Mouse (Mus musculus) heart, adult 18-20 months (tissue): ENCODE measurements at regions not wholly inside any gene's neighbourhood (a gene's known extent, or its start where the extent isn't known, plus 50 kb on each side); places are given as distances from the start of the nearest gene placed in this dataset.

Experiments used
- DNase-seq, 2 experiments: peaks; one replicate each; pipeline ENCODE4 v3.0.0; 2021 to 2022; ENCODE audit warnings: mixed read lengths in 1 of 2

DNA sequence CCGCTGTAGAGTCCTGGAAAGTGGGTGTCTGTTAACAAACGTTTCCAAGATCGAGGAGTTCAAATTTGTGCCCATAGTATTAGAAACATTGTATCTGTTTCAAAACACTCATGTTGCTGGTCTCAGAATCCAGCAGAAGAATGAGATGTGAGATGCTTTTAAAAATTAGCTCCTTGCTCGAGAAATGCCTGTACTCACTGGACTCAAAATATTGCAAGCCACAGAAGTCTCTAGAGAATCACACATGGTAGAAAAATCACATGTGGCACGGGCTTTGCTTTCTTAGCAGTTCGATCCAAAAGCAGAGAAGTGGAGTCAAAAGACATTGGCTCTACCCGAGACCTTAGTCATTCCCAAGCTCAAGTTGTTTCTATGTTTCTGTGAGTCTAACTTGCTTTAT, 67.0 kb upstream of the Cpsf6 start:
- DNase-seq: no peak

DNA sequence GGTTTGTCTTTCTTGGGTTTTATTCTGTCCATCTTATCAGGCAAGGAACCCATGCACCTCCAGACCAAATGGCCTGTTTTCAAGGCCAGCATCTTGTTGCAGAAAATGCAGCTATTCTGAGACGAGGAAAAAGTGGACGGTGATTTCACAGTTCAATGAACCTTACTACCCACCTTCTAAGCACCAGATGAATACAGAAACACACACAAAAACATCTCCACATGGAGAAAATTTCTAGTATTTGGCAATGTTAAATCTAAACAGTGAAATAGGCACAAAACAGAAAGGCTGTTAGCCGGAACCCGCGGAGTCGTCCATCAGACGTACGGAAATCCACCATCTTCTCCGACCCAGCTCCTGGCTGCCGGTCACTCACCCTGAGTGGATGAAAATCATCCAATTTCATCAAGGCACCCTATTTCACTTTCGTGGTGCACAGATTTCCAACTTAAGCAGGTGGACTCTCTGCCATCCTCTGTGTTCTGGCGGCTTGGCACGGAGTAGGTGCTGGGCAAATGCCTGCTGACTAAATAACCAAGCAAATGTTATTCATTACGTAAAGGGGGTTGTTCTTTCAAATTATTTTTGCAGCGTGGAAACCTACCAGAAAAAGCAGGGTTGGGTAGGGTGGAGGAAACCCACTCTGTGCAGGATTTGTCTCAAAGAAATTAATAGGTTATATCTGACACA, 66.1 kb upstream of the Cpsf6 start:
- DNase-seq: no peak

DNA sequence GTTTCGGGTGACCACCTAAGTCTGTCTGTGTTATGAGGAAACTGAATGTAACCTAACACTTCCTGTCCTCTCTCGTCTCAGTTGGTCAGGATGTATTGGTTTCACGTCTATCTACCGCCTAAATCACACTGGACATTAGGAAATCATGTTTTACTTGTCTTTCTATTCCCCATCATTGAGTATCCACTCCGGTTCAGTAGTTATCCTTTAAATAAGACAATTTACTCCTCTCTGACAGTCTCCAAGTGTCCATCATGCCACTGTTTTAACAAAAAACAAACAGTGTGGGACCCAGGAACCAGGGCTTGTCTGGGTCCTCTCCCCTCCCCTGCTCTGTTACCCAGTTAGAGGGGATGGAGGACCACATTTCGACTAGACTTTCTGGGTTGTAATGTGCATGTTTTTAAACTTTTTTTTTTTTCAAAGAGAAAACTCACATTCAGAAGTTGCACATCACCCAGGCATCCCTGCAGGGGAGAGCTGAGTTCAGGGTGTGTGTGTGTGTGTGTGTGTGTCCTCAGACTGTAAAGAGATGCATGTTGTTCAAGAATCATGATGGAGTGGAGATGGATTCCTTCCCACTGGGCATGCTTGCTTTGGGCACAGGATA, 65.5 kb upstream of the Cpsf6 start:
- no peak for DNase-seq

DNA sequence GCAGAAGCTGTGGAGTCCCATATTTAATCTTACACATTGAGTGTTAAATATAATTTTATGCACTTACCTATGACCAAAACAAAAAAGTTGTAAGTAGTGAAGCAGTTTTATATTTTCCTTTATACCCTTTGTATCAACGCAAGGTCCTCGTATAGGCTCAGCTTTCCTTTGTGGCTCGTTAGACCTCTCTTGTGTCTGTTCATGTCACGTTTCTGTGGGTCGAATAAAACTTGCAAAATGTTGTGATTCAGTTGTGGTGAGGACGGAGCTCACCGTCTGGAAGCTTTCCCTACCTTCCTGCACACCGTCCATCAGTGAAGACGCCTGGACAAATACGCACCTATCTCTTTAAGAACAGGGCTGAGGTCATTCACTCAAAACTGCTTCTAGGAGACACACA, 64.9 kb upstream of the Cpsf6 start:
- DNase-seq: no peak

DNA sequence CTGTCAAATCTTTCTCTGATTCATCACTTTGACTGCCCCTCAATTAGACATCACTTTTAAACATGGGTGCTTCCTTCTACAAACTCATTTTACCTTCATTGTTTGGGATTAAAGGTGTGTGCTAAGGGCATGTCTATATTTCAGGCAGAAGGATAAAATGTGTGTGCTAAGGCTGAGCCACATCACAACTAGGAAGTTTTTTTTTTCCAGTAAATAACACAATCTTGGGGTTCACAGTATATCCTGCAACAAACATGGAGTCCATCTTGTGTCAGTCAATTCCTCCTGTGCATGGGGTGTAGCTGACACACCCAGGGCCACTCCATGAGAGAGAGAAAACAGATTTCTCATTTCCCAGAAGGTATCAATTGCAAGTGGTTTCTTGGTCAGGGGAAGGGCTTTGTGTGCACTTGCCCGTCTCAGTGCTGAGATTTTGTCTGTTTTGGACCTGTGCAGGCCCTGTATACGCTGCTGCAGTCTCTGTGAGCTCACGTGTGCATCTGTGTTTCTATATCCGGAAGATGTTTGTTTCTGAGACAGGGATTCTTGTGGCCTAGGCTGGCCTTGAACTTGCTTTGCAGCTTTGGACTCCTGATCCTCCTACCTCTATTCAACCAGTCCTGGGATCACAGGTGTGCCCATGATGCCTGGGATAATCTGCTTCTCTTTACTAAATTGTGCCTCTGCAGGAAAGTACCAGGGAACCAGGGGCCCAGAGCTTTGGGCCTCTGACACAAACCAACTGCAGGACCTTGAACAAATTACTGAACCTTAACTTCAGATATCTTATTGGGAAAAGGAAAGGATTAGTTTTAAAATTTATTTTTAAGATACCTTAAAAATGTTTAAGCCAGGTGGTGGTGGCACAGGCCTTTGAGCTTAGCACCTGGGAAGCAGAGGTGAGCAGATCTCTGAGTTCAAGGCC, 63.9 kb upstream of the Cpsf6 start:
- no peak for DNase-seq

DNA sequence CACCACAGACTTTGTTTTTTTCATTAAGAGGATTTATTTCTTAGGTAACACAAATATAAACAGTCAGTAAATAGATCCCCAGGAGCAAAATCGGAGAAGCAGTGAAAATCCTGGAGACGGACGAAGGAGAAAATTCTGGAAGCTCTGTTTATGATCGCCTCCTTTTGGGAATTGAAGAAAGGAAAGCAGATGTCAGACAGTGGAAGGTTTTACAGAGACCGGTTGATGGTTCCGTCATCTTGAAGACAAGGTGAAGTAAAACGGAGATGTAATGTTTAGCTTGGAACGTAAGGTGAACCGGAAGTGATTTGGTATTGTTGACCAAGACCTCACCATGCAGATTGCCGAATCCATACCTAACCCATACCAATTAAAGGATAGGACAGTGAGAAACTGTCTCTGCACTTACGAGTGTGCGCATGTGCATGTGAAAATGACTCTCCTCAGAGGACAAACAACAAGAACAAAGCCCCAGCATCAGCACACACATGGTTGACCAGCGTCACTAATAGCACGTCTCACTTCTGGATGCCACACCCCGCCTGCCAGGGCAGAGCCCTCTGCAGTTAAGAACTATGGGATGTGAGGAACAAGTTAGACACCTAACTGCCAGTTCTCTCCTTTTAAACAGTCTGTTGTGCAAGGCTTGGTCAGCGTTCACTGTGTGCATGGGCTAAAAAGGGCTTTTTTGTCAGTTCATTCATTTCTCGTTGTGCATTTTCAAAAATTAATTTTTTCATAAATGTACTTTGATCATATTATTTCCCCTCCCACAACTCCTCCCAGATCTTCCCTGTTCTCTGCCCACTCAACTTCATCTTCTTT, 62.4 kb upstream of the Cpsf6 start:
- no peak for DNase-seq

DNA sequence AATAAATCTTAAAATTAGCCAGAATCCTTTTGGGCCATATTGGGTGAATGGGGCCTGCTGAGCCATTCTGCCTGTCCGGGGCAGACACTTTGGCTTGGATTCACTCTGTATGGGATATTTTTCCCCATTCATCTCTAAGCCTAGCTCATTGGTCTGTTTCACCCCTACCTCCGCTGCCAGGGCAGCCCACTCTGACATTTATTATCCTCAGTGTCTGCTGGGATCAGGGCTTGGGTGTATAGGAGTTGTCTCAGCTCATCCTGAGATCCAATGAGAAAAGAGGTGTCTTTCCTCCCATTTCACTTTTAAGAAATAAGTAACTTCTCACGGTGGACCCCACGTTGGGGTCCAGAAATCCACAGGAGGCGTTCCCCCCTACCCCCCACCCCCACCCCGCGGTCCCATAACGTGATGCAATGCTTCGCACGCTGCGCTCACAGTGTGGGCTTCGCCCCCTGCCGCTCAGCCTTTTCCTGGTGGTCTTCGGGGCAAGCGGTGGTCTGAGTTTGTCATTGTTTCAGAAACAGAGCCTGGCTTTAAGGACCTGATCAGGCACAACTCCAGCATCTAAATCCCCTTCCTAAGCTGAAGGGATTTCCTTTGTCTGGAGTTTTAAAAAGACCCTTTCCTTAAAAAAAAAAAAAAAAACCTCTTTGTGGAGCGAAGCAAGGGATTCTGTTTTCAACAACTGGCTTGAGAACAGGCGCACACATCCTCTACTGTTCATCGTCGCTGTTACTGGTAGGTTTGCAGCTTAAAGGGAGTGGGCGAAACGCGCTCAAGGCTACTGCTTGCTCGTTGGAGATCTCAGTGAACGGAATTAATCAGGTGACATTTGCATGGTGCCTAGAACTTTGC, 61.5 kb upstream of the Cpsf6 start:
- no peak for DNase-seq

DNA sequence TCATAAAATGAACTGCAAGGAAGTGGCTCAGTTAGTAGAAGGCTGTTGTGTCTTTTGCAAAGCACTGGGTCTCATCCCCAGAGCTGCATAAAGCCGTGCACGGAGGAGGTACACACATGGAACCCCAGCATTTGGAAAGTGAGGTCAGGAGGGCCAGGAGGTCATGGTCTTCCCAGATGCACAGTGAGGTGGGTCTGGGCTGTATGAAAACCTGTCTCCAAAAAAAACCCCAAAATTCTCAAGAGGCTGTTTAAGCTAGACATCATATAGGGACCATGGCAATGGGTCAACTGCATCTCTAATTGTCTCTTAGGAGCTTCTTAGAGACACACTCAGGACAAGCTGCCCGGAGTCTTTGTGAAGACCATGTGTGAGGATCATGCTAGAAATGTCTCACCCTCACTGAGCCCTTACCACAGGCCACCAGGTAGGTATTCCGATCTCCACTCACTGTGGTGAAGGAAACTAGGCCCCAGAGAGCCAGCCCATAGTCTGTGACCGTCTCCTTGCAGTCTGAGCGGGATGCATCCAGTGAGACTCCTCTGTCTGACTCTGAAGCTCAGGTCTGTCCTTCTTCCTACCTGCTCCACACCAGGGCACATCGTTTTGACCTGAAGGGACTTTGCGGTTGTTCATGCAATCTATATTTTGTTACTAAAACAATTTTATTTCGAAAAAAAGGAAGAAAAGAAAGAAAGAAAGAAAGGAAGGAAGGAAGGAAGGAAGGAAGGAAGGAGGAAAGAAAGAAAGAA, 60.6 kb upstream of the Cpsf6 start:
- DNase-seq: no peak

DNA sequence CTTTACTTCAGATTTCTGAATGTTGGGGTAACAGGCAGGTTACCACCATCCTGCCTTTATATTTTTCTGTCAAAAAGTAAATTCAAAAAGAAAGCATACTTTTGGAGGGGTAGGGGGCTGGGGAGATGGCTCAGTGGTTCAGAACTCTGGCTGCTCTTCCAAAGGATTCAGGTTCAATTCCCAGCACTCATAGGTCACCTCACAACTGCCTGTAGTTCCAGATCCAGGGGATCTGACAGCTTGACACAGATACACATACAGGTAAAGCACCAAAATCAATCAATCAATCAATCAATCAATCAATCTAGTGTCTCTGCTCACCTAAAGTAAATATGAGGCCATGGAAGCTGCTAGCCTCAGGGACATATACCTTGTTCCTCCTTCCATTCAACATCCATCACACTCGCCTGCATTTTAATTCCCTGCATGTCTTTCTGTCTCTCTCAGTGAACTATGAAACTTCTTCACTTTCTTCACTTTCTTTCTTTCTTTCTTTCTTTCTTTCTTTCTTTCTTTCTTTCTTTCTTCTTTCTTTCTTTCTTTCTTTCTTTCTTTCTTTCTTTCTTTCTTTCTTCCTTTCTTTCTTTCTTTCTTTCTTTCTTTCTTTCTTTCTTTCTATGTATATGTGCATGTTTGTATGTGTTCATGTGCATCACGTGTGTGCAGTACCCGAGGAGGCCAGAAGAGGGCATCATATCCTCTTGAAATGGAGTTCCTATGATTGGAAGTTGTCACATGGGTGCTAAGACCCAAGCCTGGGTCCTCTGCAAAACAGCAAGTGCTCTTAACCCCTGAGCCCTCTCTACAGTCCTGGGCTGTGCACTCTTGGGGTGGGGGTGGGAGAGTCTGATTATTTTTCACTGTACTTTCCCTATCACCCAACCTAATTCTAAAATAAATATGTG, 59.6 kb upstream of the Cpsf6 start:
- DNase-seq: no peak

DNA sequence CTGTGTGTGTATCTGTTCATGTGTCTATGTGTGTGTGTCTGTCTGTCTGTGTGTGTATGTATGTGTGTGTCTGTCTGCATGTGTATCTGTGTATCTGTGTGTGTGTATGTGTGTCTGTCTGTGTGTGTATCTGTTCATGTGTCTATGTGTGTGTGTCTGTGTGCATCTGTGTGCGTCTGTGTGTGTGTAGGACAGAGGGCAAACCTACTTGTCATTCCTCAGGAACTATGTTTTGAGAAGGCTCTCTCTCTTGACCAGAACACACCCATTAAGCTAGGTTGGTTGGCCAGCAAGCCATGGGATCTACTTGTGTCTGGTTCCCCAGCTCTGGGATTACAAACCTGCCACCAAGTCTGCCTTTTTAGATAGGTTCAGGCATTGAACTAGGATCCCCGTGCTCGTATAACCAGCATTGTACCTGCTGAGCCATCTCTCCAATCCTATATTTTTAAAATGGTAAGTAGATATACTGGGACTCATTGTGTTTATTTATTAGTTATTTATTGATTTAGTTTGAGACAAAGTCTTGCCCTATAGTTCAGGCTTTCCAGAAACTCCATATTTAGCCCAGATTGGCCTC, 58.9 kb upstream of the Cpsf6 start:
- no peak for DNase-seq

DNA sequence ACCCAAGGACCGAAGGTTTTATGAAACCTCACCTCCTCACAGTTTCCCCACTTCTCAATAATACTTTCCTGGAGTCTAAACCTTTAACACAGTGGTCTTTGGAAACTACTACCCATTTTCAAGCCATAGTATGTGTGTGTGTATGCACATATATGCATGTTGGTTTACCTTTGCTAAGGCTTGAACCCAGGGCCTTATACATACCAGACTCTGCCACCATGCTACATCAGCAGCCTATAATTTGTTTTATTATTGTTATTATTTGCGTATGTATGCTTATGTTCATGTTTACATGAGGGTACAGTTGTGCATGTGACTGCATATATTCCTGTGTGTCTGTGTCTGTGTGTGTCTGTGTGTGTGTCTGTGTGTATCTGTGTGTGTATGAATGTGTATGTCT, 58.2 kb upstream of the Cpsf6 start:
- DNase-seq: no peak

DNA sequence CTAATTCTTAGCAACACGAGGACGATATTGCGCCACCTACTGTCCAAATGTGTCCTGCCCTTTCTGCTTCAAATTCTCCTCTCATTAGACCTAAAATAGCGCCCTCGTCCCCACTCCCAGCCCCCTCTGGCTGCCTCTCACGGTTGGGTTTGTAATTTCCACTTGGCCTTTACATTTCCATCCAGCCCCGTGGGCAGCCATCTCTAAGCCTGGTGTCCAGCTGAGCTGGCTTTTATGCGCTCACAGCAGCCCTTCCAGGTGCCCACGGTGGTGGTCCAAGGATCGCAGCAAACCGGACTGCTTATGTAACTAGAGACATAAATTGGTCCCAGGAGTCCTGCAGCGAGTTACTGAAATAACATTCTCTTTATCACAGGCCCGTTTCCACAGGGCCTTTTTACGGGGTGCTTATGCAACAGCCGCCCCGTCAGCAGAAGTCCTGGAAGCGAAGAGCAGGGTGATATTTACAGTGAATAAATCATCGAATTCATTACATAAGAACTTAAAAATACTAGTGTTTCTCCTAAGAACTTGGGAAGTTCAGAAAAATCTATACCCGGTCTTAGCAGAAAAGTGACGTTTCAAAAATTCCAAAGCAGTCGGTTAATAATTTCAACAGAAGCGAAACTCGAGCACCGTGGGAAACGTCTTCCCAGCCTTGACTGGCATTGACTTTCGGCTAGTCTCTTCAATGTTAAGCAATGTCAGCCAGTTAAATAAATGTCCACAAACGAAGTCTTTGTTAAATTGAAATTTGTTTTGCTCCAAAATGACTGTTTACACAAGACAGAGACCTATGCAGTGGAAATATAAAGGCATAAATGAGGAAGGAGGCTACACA, 57.3 kb upstream of the Cpsf6 start:
- peak; percentile 15 to 63 for DNase-seq

DNA sequence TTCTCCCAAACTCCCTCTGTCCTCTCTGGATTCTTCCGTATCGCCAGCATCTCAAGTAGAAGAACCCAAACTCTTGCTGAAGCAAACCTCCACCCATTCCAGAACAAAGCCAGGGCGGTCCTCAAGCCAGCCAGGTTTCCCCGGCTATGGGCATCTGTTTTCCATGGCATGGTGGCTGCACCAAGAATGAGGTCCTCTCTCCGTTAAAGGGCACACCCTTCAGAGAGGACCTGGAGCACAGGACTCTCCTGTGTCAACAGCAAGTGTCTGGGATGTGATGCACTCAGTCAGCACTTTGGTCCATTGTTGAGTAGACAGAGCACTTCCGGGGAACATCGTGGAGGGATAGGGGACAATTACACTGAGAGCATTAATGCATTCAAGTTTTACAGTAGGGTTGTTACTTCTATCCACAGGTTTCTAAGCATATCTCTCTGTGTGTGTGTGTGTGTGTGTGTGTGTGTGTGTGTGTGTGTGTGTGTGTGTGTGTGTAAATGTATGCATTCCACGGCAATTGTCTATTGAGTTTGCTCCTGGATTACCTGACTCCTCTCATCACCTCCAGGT, 56.6 kb upstream of the Cpsf6 start:
- no peak for DNase-seq

DNA sequence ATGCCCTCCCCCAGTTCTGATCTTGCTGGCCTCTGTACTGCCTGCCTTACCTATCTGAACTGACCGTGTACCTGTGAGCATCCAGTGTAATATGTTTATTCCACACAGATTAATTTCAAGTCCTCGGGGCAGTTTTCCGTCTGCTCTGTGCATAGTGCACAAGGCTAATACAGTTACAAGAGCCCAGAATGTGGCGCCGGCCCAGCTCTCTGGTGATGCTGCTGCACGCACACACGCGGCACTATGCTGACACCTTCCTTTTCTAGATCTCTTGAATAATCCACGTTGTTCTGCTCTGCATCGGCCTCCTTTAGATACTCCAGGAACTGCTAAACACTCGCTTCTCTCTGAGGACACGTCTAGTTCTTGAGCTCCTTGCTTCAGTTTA, 55.9 kb upstream of the Cpsf6 start:
- DNase-seq: no peak

DNA sequence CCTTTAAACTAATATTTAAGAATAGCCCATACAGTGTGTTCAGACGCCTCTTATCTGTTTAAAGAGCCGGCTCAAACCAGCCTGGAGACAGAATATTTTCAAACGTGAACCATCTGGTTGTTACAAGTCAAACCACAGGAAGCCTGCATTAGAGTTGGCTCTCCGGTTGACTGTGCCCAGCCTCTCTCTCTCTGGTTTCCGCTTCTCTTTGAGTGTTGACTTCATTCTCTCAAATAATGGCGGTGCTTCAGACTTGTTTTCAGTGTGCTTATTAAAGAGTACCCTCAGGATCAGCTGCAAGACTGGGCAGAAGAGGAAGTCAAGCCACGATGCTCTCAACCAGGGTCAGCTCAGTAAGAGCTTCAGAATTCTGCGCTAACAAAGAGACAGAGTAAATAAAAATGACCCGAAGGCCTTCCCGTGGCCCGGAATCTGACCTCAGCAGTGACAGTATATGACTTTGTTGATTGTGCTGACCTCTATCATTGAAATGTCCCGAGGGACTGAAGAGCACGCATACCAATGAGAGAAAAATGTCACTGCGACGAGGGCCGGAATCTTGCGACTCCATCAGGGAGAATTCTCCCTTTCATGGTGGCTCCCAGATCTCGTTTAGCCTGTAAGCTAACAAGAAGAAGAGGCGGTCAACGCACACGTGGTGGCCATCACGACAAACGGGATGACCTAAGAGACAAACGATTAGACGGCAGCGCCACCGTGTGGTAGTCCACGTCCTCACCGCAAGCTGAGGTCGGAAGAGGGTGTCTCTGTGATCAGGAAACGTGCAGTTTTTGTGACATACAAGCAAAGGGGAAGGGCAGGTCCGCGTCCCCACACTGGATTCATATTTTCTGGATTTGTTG, 55.3 kb upstream of the Cpsf6 start:
- DNase-seq: peak; percentile 86 to 94

DNA sequence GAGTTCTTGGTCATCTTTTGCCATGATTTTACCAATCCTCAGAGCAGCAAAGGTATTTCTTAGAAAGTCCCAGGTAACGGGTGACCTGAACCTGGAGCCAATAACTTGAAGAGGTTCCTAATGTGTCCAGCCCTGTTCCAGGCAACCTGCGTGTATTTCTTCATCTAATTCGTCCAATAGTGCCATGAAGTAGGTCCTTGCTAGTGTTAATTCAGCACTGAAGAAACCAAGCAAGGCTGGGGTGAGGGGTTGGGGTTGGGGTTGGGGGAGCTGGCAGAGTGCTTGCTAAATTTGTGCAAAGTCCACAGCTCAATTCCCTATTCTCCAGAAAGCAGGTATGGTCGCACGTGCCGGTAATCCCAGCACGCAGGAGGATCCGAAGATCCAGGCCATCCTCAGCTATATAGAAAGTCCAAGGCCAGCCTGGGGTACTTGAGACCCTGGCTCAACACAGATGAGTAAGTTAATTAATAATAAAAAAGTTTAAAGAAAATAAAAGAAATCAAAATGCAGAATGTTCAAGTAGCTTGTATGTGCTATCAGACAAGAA, 54.6 kb upstream of the Cpsf6 start:
- DNase-seq: no peak
